Mouse (Mus musculus) hindbrain, embryonic 14.5 days (tissue): ENCODE measurements around the gene Gm3336. TPM values are rescaled to one million over a fixed set of nuclear protein-coding genes. Genes with fewer than 3 reads are reported as not detected.

ENCODE experiments used
- ATAC-seq: fragments of 200-750 bp; cut with Nextera tagmentation; 2 replicates; pipeline ENCODE4 v1.8.0; 2017; ENCODE audit warnings: moderate number of reproducible peaks, mild to moderate bottlenecking, moderate TSS enrichment, moderate library complexity; ENCODE audit not compliant: low FRiP score
- DNase-seq: peaks from one replicate; pipeline ENCODE4 v3.0.0-alpha.2; 2015; ENCODE audit warnings: low spot score
- H3K27ac ChIP-seq: fragments of 300-500 bp; sonication (generic); 2 replicates; pipeline ENCODE4 v1.5.1; 2014; ENCODE audit warnings: mild to moderate bottlenecking, moderate library complexity
- H3K27me3 ChIP-seq: fragments of 300-500 bp; sonication (generic); 2 replicates; pipeline ENCODE4 v1.6.1; 2014; ENCODE audit warnings: mild to moderate bottlenecking, low read length, mixed read lengths; ENCODE audit not compliant: control insufficient read depth, insufficient read depth
- H3K36me3 ChIP-seq: fragments of 300-500 bp; sonication (generic); replicated peaks from 2 replicates; pipeline ENCODE4 v1.6.1; 2014; ENCODE audit not compliant: control insufficient read depth, insufficient read depth
- H3K4me1 ChIP-seq: fragments of 300-500 bp; sonication (generic); replicated peaks from 2 replicates; pipeline ENCODE4 v1.6.1; 2014; ENCODE audit warnings: antibody characterized with exemption, low read length, mixed read lengths; ENCODE audit not compliant: control insufficient read depth, insufficient read depth
- H3K4me2 ChIP-seq: fragments of 300-500 bp; sonication (generic); replicated peaks from 2 replicates; pipeline ENCODE4 v1.6.1; 2014; ENCODE audit warnings: mild to moderate bottlenecking, moderate library complexity
- H3K4me3 ChIP-seq: fragments of 300-500 bp; sonication (generic); replicated peaks from 2 replicates; pipeline ENCODE4 v1.5.1; 2014; ENCODE audit warnings: mild to moderate bottlenecking, low read length
- H3K9ac ChIP-seq: fragments of 300-500 bp; sonication (generic); 2 replicates; pipeline ENCODE4 v1.6.1; 2014
- H3K9me3 ChIP-seq: fragments of 300-500 bp; sonication (generic); 2 replicates; pipeline ENCODE4 v1.6.1; 2016; ENCODE audit warnings: low read length; ENCODE audit not compliant: control insufficient read depth
- WGBS: fragments of 180-500 bp; shearing (Covaris S2); extraction: QIAGEN DNeasy Blood & Tissue Kit; methylation state at CpG from one replicate; pipeline ENCODE4 v1.1.7; 2014; 5-methylcytosine and 5-hydroxymethylcytosine counted together
- polyA plus RNA-seq: library from polyadenylated mRNA; unstranded; fragments of >200 nt; fragmentation: Nextera tagmentation; extraction: Ambion mirVana; gene quantifications from 2 replicates; pipeline ENCODE4 v1.2.1, GENCODE M21; 2014

The Gm3336 gene
- polyA plus RNA-seq, 1 experiment from 2014 or later: not detected

DNA sequence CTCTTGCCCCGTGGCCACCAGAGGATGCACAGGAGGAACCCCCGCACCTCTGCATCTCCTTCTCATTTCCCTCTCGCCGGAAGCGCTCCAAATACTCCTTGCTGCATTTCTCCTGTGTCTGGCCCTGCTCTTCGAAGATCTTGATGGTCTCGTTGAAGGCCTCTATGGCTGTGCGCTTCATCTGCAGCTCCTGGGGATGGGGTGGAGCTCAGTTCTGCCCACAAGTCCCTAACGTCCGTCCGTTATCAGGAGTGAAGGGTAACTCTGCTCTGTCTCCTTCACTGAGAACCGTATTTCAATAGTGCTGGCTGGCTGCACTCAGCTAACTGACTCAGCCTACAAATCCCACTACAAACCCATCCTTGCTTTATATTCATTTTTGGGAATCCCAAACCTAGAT lies 51.5 kb downstream of the Gm3336 start:
- H3K4me1 ChIP-seq: peaks cover 29% of the 10 kb centered on the region
- H3K4me2 ChIP-seq: no peak overlapping the region
- no peaks in the 10 kb centered on the region for H3K9me3 ChIP-seq
- 78% methylated on average over 12 of the region's 12 CpGs for WGBS
- no peak for ATAC-seq
- no peak for DNase-seq
- no peak overlapping the region for H3K9ac ChIP-seq
- H3K36me3 ChIP-seq: peaks cover 66% of the 10 kb centered on the region
- H3K27ac ChIP-seq: no peak overlapping the region
- no peak overlapping the region for H3K4me3 ChIP-seq
- H3K27me3 ChIP-seq: no peaks in the 10 kb centered on the region

DNA sequence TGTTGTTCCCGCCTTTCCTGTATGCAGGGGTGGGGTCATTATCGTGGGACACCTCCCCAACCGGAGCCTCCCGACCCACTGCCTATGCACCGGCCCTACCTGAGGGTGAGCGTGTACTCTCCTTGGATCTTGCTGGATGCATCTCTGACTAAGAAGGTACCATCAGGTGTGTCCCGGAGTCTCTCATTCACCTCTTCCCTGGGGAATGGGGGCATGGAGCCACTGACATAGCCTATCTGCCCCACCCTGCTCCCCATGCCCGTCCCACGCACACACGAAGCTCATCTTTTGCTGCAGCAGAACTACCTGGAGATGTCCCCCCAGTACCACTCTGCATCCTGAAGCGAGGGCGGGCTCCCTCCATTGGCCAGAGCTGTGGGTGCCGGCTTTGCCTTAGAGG lies 52.4 kb downstream of the Gm3336 start:
- H3K27ac ChIP-seq: no peak overlapping the region
- no peak overlapping the region for H3K9ac ChIP-seq
- 97% methylated on average over 13 of the region's 13 CpGs for WGBS
- no peaks in the 10 kb centered on the region for H3K9me3 ChIP-seq
- DNase-seq: no peak
- ATAC-seq: no peak
- H3K4me2 ChIP-seq: no peak overlapping the region
- H3K4me1 ChIP-seq: peaks cover 37% of the 10 kb centered on the region
- H3K4me3 ChIP-seq: no peak overlapping the region
- no peaks in the 10 kb centered on the region for H3K27me3 ChIP-seq
- peaks cover 66% of the 10 kb centered on the region for H3K36me3 ChIP-seq

DNA sequence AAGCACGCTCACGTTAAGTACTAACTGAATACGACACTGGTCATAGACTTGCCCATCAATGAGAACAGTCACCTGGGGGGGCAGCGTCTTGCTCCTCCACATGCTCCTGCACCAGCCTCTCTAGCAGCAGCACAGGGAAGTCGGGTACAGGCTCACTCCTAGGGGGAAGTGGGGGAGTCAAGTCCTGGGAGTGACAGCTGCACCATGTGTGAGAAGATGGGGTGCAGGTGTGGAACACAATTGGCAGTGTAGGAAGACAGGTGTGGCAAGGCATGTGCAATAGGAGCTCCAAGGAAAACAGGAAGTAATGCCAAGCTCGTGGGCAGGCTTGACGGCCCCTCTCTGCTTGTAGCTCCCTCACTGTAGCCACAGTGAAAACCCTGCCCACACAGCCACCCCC lies 52.9 kb downstream of the Gm3336 start:
- H3K27me3 ChIP-seq: no peaks in the 10 kb centered on the region
- no peaks in the 10 kb centered on the region for H3K9me3 ChIP-seq
- ATAC-seq (no peak), DNase-seq (no peak)
- no peak overlapping the region for H3K4me2 ChIP-seq
- H3K36me3 ChIP-seq: peaks cover 66% of the 10 kb centered on the region
- H3K27ac ChIP-seq: no peak overlapping the region
- WGBS: 93% methylated on average over 7 of the region's 7 CpGs
- H3K9ac ChIP-seq: no peak overlapping the region
- H3K4me3 ChIP-seq: no peak overlapping the region
- peaks cover 34% of the 10 kb centered on the region for H3K4me1 ChIP-seq

DNA sequence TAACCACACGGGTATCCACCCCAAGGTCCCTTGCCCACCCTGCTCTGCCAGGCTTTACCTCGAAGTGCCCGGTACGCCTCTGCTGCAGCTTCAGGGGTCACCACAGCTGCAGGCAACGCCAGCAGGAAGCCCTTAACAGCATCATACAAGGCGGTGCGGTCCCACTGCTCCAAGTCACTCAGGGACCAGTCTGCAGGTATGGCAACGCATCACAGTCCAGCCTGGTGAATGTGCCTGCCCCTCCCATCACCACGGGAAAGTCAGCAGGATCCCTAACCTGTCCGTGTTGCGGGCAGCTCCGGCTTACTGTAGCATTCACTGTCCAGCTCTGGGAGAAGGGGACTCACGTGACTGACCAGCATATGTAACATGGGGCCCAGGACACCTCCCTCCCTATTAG lies 53.7 kb downstream of the Gm3336 start:
- Histone ChIP-seq H3K4me2 (no peak overlapping the region), H3K36me3 (peaks cover 66% of the 10 kb centered on the region), H3K4me1 (peaks cover 30% of the 10 kb centered on the region), H3K9ac (no peak overlapping the region), H3K9me3 (no peaks in the 10 kb centered on the region), H3K27me3 (no peaks in the 10 kb centered on the region), H3K4me3 (no peak overlapping the region), H3K27ac (no peak overlapping the region)
- WGBS: 95% methylated on average over 13 of the region's 13 CpGs
- ATAC-seq: no peak
- no peak for DNase-seq

Other genes starting within 250 kb of the Gm3336 start
- gene Klhl26, start 241.6 kb upstream of the Gm3336 start, polyA plus RNA-seq: 28.5 and 30.0 TPM in 2 replicates
- 143 and 149 TPM in 2 replicates for gene Tmem59l, start 231.2 kb upstream of the Gm3336 start, polyA plus RNA-seq
- 6.3 and 6.9 TPM in 2 replicates for gene Crlf1, start 225.4 kb upstream of the Gm3336 start, polyA plus RNA-seq
- 161 and 166 TPM in 2 replicates for gene Rex1bd, start 211.8 kb upstream of the Gm3336 start, polyA plus RNA-seq
- 622 and 778 TPM in 2 replicates for gene Uba52, start 207.7 kb upstream of the Gm3336 start, polyA plus RNA-seq
- gene Fkbp8, start 190.8 kb upstream of the Gm3336 start, polyA plus RNA-seq: 328 and 332 TPM in 2 replicates
- gene Kxd1, start 190.6 kb upstream of the Gm3336 start, polyA plus RNA-seq: 45.4 and 46.5 TPM in 2 replicates
- 14.8 and 15.1 TPM in 2 replicates for gene Ell, start 179.1 kb upstream of the Gm3336 start, polyA plus RNA-seq
- 86.8 and 96.6 TPM in 2 replicates for gene Isyna1, start 124.2 kb upstream of the Gm3336 start, polyA plus RNA-seq
- gene Ssbp4, start 109.7 kb upstream of the Gm3336 start, polyA plus RNA-seq: 165 and 173 TPM in 2 replicates
- gene Lrrc25, start 102.4 kb upstream of the Gm3336 start, polyA plus RNA-seq: 0.98 and 1.6 TPM in 2 replicates
- gene Gdf15, start 86.1 kb upstream of the Gm3336 start, polyA plus RNA-seq: 0.14 and 0.28 TPM in 2 replicates
- 74.0 and 89.3 TPM in 2 replicates for gene Pgpep1, start 58.2 kb upstream of the Gm3336 start, polyA plus RNA-seq
- gene Lsm4, start 45.3 kb upstream of the Gm3336 start, polyA plus RNA-seq: 180 and 197 TPM in 2 replicates
- gene Jund, start 19.6 kb upstream of the Gm3336 start, polyA plus RNA-seq: 128 and 144 TPM in 2 replicates
- 0.07 and 0.15 TPM in 2 replicates for gene Iqcn, start 15.1 kb upstream of the Gm3336 start, polyA plus RNA-seq
- 0.21 and 0.32 TPM in 2 replicates for gene Pde4c, start 5.2 kb downstream of the Gm3336 start, polyA plus RNA-seq
- 519 and 565 TPM in 2 replicates for gene Rab3a, start 36.1 kb downstream of the Gm3336 start, polyA plus RNA-seq
- 34.4 and 43.5 TPM in 2 replicates for gene Mpv17l2, start 42.4 kb downstream of the Gm3336 start, polyA plus RNA-seq
- 83.0 and 84.6 TPM in 2 replicates for gene Pik3r2, start 58.2 kb downstream of the Gm3336 start, polyA plus RNA-seq
- 23.3 and 26.6 TPM in 2 replicates for gene Mast3, start 86.5 kb downstream of the Gm3336 start, polyA plus RNA-seq
- 0.09 TPM in 1 of 2 replicates, not detected in the other for gene Il12rb1, start 89.9 kb downstream of the Gm3336 start, polyA plus RNA-seq
- 7.2 and 8.7 TPM in 2 replicates for gene Arrdc2, start 121.2 kb downstream of the Gm3336 start, polyA plus RNA-seq
- gene Kcnn1, start 144.7 kb downstream of the Gm3336 start, polyA plus RNA-seq: 10.0 and 14.3 TPM in 2 replicates
- gene Ccdc124, start 155.4 kb downstream of the Gm3336 start, polyA plus RNA-seq: 155 and 158 TPM in 2 replicates
- gene Slc5a5, start 174.2 kb downstream of the Gm3336 start, polyA plus RNA-seq: 1.5 and 1.8 TPM in 2 replicates
- gene Rpl18a, start 178.9 kb downstream of the Gm3336 start, polyA plus RNA-seq: 2,214 and 2,704 TPM in 2 replicates
- gene Map1s, start 187.4 kb downstream of the Gm3336 start, polyA plus RNA-seq: 49.6 and 51.4 TPM in 2 replicates